Mouse (Mus musculus) heart, postnatal 0 days (tissue): Measurements from ENCODE around the gene Nmnat1.

Source experiments
- CTCF ChIP-seq: IDR thresholded peaks from 2 replicates; pipeline ENCODE4 v1.5.1; 2016; ENCODE audit warnings: antibody characterized with exemption, control low read depth, low read depth
- EP300 ChIP-seq: IDR thresholded peaks from 2 replicates; pipeline ENCODE4 v1.6.1; 2016; ENCODE audit warnings: antibody characterized with exemption, low read depth

DNA sequence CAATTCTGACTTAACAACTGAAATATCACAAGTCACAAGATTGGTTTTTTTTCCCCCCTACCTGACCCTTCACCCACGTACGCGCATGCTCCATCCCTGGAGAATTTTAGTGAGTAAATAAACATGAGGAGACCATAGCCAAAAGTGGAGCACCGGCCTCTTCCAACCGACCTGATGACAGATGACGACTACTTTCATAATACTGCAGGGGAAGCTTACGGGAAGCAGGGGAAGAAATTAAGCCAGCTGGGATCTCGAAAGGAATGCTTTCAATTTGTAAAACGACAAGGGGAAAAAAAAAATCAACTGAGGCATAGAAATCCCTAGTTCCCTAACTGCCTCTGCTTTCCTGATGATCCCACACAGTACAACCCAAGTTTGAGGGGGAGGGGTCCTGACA, 60.2 kb downstream of the Nmnat1 start:
- no peak for TF ChIP-seq CTCF
- TF ChIP-seq EP300, result no peak
